Mouse (Mus musculus) lung, adult 2 months (tissue): ENCODE results near the gene Psmd11. TPM values are rescaled to one million over a fixed set of nuclear protein-coding genes. Genes with fewer than 3 reads are reported as not detected.
A peak's percentile ranks its signal among the peaks of the same experiment; 100 is the strongest.
"Not testable (repeated sequence)": the region's sequence is repeated elsewhere in the genome, so short reads cannot be mapped to it uniquely, and the experiment has no call there.

Source experiments
- DNase-seq: peaks from one replicate; pipeline ENCODE4 v3.0.0; 2022
- H3K4me1 ChIP-seq: fragments of 200-500 bp; 2 replicates; pipeline ENCODE4 v1.6.1; 2011; ENCODE audit warnings: low read length; ENCODE audit not compliant: control insufficient read depth, insufficient read depth
- H3K4me3 ChIP-seq: fragments of 200-500 bp; replicated peaks from 2 replicates; pipeline ENCODE3; 2011; ENCODE audit warnings: low read depth, mild to moderate bottlenecking, control low read depth, low read length; ENCODE audit errors: extremely low read depth
- CTCF ChIP-seq: fragments of 200-500 bp; IDR thresholded peaks from 2 replicates; pipeline ENCODE4 v1.5.1; 2011; ENCODE audit warnings: mild to moderate bottlenecking, low read length, control low read depth; ENCODE audit not compliant: insufficient read depth
- POLR2A ChIP-seq: fragments of 200-500 bp; IDR thresholded peaks from 2 replicates; pipeline ENCODE4 v1.6.1; 2011; ENCODE audit warnings: low read depth, mild to moderate bottlenecking, control low read depth, low read length, borderline replicate concordance; ENCODE audit errors: extremely low read depth
- WGBS: fragments of 180-500 bp; shearing (Covaris S2); methylation state at CpG from one replicate; pipeline ENCODE4 v1.1.7; 2018; 5-methylcytosine and 5-hydroxymethylcytosine counted together
- polyA plus RNA-seq: library from polyadenylated mRNA; depleted of rRNA; stranded (reverse); fragments of >200 nt; gene quantifications from 2 replicates; pipeline ENCODE4 v1.2.3, GENCODE M21; 2012; rRNA removed

The Psmd11 gene
- 31.7 and 48.3 TPM in 2 replicates for polyA plus RNA-seq

GRCm38 (mm10) chr11:80428381-80429008, at the start of gene Psmd11:
Gene Psmd11 (plus strand): TSS chr11:80428615.
- 1% methylated on average over 58 of the region's 58 CpGs for WGBS
- TF ChIP-seq CTCF: peak; percentile 57
- TF ChIP-seq POLR2A: peak; percentile 77
- DNase-seq: peak; percentile 91
- H3K4me3 ChIP-seq: peak within 1 kb of the TSS; percentile 85
- H3K4me1 ChIP-seq: peaks cover 4% of the 10 kb centered on the region

GRCm38 (mm10) chr11:80379184-80379583, 49.2 kb upstream of the Psmd11 start:
- DNase-seq, H3K4me3 ChIP-seq: not testable (repeated sequence)
- WGBS: 93% methylated on average over 7 of the region's 7 CpGs

GRCm38 (mm10) chr11:80382626-80383018, 45.8 kb upstream of the Psmd11 start:
- Histone ChIP-seq H3K4me1 (peaks cover 9% of the 10 kb centered on the region; the same call in 1 of the 2 replicates), H3K4me3 (peak overlapping the region; percentile 88)
- TF ChIP-seq POLR2A: no peak
- DNase-seq: peak; percentile 51
- whole genome bisulfite sequencing: under 1% methylated on average over 12 of the region's 12 CpGs

More at GRCm38 (mm10) chr11:80379184-80379583, 49.2 kb upstream of the Psmd11 start:
- H3K4me1 ChIP-seq: not testable (repeated sequence)

DNA sequence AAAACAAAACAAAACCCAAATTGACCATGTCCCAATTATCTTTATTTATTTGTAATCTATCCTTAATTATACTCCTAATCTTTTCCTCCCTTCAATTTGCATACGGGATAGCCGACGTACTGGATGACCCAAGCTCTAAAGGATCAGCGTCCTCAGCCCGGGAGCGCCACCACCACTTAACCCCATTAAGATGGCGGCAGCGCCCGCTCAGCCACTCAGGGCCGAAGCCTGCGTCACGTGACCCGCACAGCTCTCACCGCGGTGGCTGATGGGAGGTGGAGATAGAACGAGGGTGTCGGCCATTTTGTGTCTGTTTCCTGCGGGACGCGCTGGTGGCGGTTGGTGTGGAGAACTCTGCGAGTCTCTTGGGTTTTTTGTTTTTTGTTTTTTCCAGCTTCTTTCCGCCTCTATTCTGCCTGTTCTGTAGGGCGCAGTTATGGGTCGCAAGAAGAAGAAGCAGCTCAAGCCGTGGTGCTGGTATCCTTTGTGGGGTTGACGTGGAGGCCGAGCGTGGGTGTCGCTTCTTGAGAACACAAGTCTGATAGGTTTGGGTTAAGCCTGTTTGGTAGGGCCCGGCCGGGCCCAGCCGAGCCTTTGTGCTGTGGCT, 45.3 kb upstream of the Psmd11 start, which contains the start of gene Zfp207:
Gene Zfp207, plus strand, starts transcription at position 261 of the 607 bp plus-strand sequence.
- DNase-seq: peak; percentile 96
- no peak for TF ChIP-seq CTCF
- peak; percentile 98 for TF ChIP-seq POLR2A
- Histone ChIP-seq H3K4me1 (peaks cover 9% of the 10 kb centered on the region; the same call in 1 of the 2 replicates), H3K4me3 (peak within 1 kb of the TSS; percentile 88)
- under 1% methylated on average over 33 of the region's 33 CpGs for WGBS

DNA sequence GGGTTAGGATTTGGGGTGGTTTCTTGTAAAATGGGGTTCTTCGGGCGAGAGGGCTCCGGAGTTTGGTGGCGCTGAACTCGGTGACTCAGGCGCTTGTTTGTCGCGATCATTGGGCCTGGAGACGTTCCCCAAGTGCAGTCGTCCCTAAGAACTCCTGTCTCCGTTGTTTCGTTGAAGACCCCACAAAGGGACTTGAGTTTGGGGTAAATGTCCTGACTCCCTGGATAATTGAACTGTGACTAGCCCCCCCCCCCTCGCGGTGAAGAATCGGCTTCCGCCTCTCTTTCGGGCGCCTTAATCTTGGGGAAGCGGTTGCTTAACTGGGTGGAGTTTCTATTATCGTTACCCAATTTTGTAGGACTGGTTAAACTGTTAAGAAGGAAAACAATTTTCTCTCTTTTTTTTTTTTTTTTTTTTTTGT, 44.8 kb upstream of the Psmd11 start:
- WGBS: under 1% methylated on average over 20 of the region's 20 CpGs
- Histone ChIP-seq H3K4me1 (peaks cover 9% of the 10 kb centered on the region; the same call in 1 of the 2 replicates), H3K4me3 (peak overlapping the region; percentile 88)
- DNase-seq: no peak
- no peak for TF ChIP-seq POLR2A
- no peak for TF ChIP-seq CTCF

- H3K4me3 ChIP-seq: peak overlapping the region; percentile 58
- H3K4me1 ChIP-seq: peaks cover 9% of the 10 kb centered on the region; the same call in 1 of the 2 replicates
- no peak for DNase-seq
- TF ChIP-seq CTCF (no peak), POLR2A (no peak)
Measured at GRCm38 (mm10) chr11:80384461-80384860, 44.0 kb upstream of the Psmd11 start.

DNA sequence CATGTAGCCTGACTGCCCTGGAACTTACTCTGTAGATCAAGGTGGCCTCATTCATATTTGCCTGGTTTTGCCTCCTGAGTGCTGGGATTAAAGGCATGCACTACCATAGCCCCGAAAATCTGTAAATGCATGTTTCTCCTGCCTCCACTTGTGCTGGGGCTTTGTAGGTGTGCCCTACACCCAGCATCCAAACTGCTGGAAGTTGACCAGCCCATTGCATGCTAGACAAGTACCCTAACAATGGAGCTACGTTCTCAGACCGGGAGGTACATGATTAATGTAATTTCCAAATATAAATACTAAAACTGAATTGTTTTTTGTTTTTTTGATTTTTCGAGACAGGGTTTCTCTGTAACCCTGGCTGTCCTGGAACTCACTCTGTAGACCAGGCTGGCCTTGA, 43.4 kb upstream of the Psmd11 start:
- H3K4me1 ChIP-seq: peaks cover 9% of the 10 kb centered on the region; the same call in 1 of the 2 replicates
- no peak for DNase-seq
- 6% methylated on average over 4 of the region's 4 CpGs for WGBS
- no peak for TF ChIP-seq CTCF
- H3K4me3 ChIP-seq: no peak overlapping the region

GRCm38 (mm10) chr11:80386790-80387189, 41.6 kb upstream of the Psmd11 start:
- Histone ChIP-seq H3K4me3 (no peak overlapping the region), H3K4me1 (peaks cover 9% of the 10 kb centered on the region; the same call in 1 of the 2 replicates)
- no peak for TF ChIP-seq POLR2A
- no peak for TF ChIP-seq CTCF
- no peak for DNase-seq
- 37% methylated on average over 2 of the region's 2 CpGs for WGBS

GRCm38 (mm10) chr11:80389885-80390284, 38.5 kb upstream of the Psmd11 start:
- DNase-seq: no peak
- WGBS: 81% methylated on average over 1 of the region's 1 CpGs

More at GRCm38 (mm10) chr11:80389885-80390284, 38.5 kb upstream of the Psmd11 start:
- Histone ChIP-seq H3K4me3 (no peak overlapping the region), H3K4me1 (peaks cover 5% of the 10 kb centered on the region; the same call in 1 of the 2 replicates)
- no peak for TF ChIP-seq CTCF
- TF ChIP-seq POLR2A: no peak
